Mouse (Mus musculus) kidney, adult 2 months (tissue): Measurements from ENCODE around the gene Myoz2.

Experiments used
- CTCF ChIP-seq: fragments of 200-500 bp; conservative IDR thresholded peaks from 2 replicates; pipeline ENCODE4 v1.5.1; 2011; ENCODE audit warnings: low read depth, mild to moderate bottlenecking, control low read depth, low read length, moderate library complexity, mixed read lengths; ENCODE audit not compliant: insufficient read depth, insufficient read length
- POLR2A ChIP-seq: fragments of 200-500 bp; IDR thresholded peaks from one replicate; pipeline ENCODE4 v1.6.1; 2011; ENCODE audit warnings: low read depth, low read length, control low read depth

DNA sequence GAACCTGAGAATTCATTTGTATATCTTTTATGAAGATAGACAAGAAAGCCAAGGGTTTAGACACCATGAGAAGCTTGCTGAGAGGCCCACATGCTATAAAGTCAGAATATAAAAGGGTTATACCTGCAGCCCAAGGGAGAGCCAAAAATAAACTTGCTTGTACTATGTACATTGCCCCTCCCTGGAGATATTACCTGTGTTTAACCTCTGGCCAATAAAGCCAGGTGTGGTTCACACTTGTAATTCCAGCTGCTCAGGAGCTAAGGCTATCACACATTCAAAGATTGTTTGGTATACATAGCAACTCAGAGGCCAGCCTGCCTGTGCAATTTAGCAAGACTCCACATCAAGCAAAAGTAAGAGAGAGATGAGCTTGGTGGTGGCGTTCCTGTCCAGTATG, 24.0 kb upstream of the Myoz2 start:
- no peak for TF ChIP-seq CTCF
- no peak for TF ChIP-seq POLR2A
